Mouse (Mus musculus) G1E (cell line): ENCODE results near the gene Homez. TPM values are rescaled to one million over a fixed set of nuclear protein-coding genes. Genes with fewer than 3 reads are reported as not detected.

Experiments used
- ATAC-seq: 2 replicates; pipeline ENCODE4 v1.8.0; 2016; ENCODE audit warnings: mild to moderate bottlenecking; ENCODE audit not compliant: insufficient number of reproducible peaks, poor library complexity, low FRiP score, severe bottlenecking; ENCODE audit errors: extremely low read depth
- DNase-seq: peaks from one replicate; pipeline ENCODE4 v3.0.0; 2012; ENCODE audit warnings: low spot score
- H3K27me3 ChIP-seq: 2 replicates; pipeline ENCODE4 v1.6.1; 2012; ENCODE audit warnings: mild to moderate bottlenecking, low read length, inconsistent platforms; ENCODE audit not compliant: insufficient read depth
- H3K36me3 ChIP-seq: replicated peaks from 2 replicates; pipeline ENCODE3; 2012; ENCODE audit warnings: mild to moderate bottlenecking, inconsistent platforms
- H3K4me1 ChIP-seq: 2 replicates; pipeline ENCODE4 v1.6.1; 2012; ENCODE audit warnings: low read depth, low read length, inconsistent platforms, mixed read lengths; ENCODE audit not compliant: insufficient read depth
- H3K4me3 ChIP-seq: 2 replicates; pipeline ENCODE4 v1.5.1; 2012; ENCODE audit warnings: low read depth, mild to moderate bottlenecking, inconsistent platforms, low read length, moderate library complexity, mixed read lengths
- H3K9me3 ChIP-seq: replicated peaks from 2 replicates; pipeline ENCODE4 v1.6.1; 2012; ENCODE audit warnings: inconsistent platforms
- CTCF ChIP-seq: IDR thresholded peaks from 2 replicates; pipeline ENCODE4 v1.5.1; 2012; ENCODE audit warnings: low read depth, low read length, inconsistent platforms, mixed read lengths
- GATA1 ChIP-seq: IDR thresholded peaks from 2 replicates; pipeline ENCODE4 v1.6.1; 2012; ENCODE audit warnings: borderline replicate concordance, low read length, inconsistent platforms, mixed read lengths
- GATA2 ChIP-seq: IDR thresholded peaks from 2 replicates; pipeline ENCODE4 v1.6.1; 2012; ENCODE audit warnings: low read depth, low read length, inconsistent platforms, borderline replicate concordance
- POLR2AphosphoS5 ChIP-seq: IDR thresholded peaks from 2 replicates; pipeline ENCODE4 v1.6.1; 2012; ENCODE audit warnings: low read depth, low read length, inconsistent platforms; ENCODE audit not compliant: insufficient replicate concordance
- TAL1 ChIP-seq: conservative IDR thresholded peaks from 2 replicates; pipeline ENCODE4 v1.6.1; 2012; ENCODE audit warnings: low read depth, low read length, inconsistent platforms, mixed read lengths
- polyA plus RNA-seq: library from polyadenylated mRNA; stranded (reverse); fragments of >175 nt; gene quantifications from 2 replicates; pipeline ENCODE4 v1.2.3, GENCODE M21; 2012
- total RNA-seq, 2 experiments: library from RNA; stranded (forward) in 1 of 2; stranded (reverse) in 1 of 2; fragments of 200-1000 nt in 1 of 2; fragments of >200 nt in 1 of 2; fragmentation: Nextera tagmentation in 1 of 2; gene quantifications; 2 replicates each; pipeline ENCODE4 v1.2.3; 2014 to 2017

Gene Homez
- total and polyA plus RNA-seq, 3 experiments, result 1.2 to 10.0 (median 8.1) TPM

GRCm38 (mm10) chr14:54864313-54865036, 6.3 kb downstream of the Homez start:
- Histone ChIP-seq H3K9me3 (no peaks in the 10 kb centered on the region), H3K36me3 (no peaks in the 10 kb centered on the region), H3K4me1 (peaks cover 25% of the 10 kb centered on the region), H3K4me3 (peak overlapping the region; percentile 91), H3K27me3 (no peaks in the 10 kb centered on the region)
- no peak for ATAC-seq
- TF ChIP-seq GATA1, result no peak
- no peak for TF ChIP-seq TAL1
- TF ChIP-seq POLR2AphosphoS5, result no peak
- TF ChIP-seq CTCF, result no peak
- no peak for TF ChIP-seq GATA2
- DNase-seq, result no peak

GRCm38 (mm10) chr14:54863501-54864312, 7.1 kb downstream of the Homez start:
- peaks cover 25% of the 10 kb centered on the region for H3K4me1 ChIP-seq
- peak; percentile 99 for ATAC-seq
- TF ChIP-seq TAL1 (no peak), CTCF (no peak), GATA1 (no peak), GATA2 (no peak), POLR2AphosphoS5 (no peak)
- peak; percentile 98 for DNase-seq
- H3K9me3 ChIP-seq, result no peaks in the 10 kb centered on the region
- no peaks in the 10 kb centered on the region for H3K36me3 ChIP-seq
- H3K27me3 ChIP-seq, result no peaks in the 10 kb centered on the region
- H3K4me3 ChIP-seq, result peak overlapping the region; percentile 91

GRCm38 (mm10) chr14:54860511-54860910, 10.2 kb downstream of the Homez start:
- TF ChIP-seq GATA1 (no peak), TAL1 (no peak), GATA2 (no peak), POLR2AphosphoS5 (no peak), CTCF (no peak)
- Histone ChIP-seq H3K27me3 (no peaks in the 10 kb centered on the region), H3K4me1 (peaks cover 32% of the 10 kb centered on the region), H3K36me3 (peaks cover 13% of the 10 kb centered on the region), H3K9me3 (no peaks in the 10 kb centered on the region), H3K4me3 (no peak overlapping the region)
- no peak for ATAC-seq
- DNase-seq, result no peak

- H3K4me1 ChIP-seq, result peaks cover 16% of the 10 kb centered on the region
- H3K36me3 ChIP-seq, result peaks cover 13% of the 10 kb centered on the region
- H3K27me3 ChIP-seq, result no peaks in the 10 kb centered on the region
- no peaks in the 10 kb centered on the region for H3K9me3 ChIP-seq
- DNase-seq, result no peak
- ATAC-seq, result no peak
- H3K4me3 ChIP-seq, result no peak overlapping the region
- TF ChIP-seq TAL1 (no peak), GATA2 (no peak)
Observed at GRCm38 (mm10) chr14:54857891-54858290, 12.9 kb downstream of the Homez start.

- ATAC-seq, result no peak
- no peak for DNase-seq
- peaks cover 13% of the 10 kb centered on the region for H3K36me3 ChIP-seq
- H3K4me3 ChIP-seq, result no peak overlapping the region
- H3K27me3 ChIP-seq, result no peaks in the 10 kb centered on the region
- no peak for TF ChIP-seq POLR2AphosphoS5
- no peak for TF ChIP-seq CTCF
- no peak for TF ChIP-seq TAL1
- no peak for TF ChIP-seq GATA2
- TF ChIP-seq GATA1, result no peak
- no peaks in the 10 kb centered on the region for H3K9me3 ChIP-seq
- H3K4me1 ChIP-seq, result peaks cover 16% of the 10 kb centered on the region
Observed at GRCm38 (mm10) chr14:54856703-54857102, 14.1 kb downstream of the Homez start.

GRCm38 (mm10) chr14:54855726-54856125, 15.0 kb downstream of the Homez start:
- ATAC-seq, result no peak
- TF ChIP-seq POLR2AphosphoS5 (no peak), CTCF (no peak), GATA1 (no peak), GATA2 (no peak), TAL1 (no peak)
- Histone ChIP-seq H3K9me3 (no peaks in the 10 kb centered on the region), H3K4me1 (peaks cover 16% of the 10 kb centered on the region), H3K4me3 (no peak overlapping the region), H3K36me3 (peaks cover 13% of the 10 kb centered on the region), H3K27me3 (no peaks in the 10 kb centered on the region)
- DNase-seq, result no peak
